Mouse (Mus musculus) embryonic stem cell, embryonic (primary cell): ENCODE results near the gene Becn1.

Source experiments
- CTCF ChIA-PET, 4 experiments: fragments of 300-600 bp in 2 of 4; fragments of 350-600 bp in 2 of 4; sonication (Branson Sonifier 250); formaldehyde crosslinking; loops; one replicate each; lab custom pipeline; 2022; ENCODE audit warnings: inconsistent platforms in 2 of 4; lab: Charles Lee
- POLR2A ChIA-PET, 4 experiments: fragments of 300-600 bp in 2 of 4; fragments of 350-600 bp in 2 of 4; sonication (Branson Sonifier 250); formaldehyde crosslinking; loops; one replicate each; lab custom pipeline; 2022; ENCODE audit warnings: antibody characterized with exemption in 4 of 4, inconsistent platforms in 1 of 4; lab: Charles Lee

Becn1 gene

DNA sequence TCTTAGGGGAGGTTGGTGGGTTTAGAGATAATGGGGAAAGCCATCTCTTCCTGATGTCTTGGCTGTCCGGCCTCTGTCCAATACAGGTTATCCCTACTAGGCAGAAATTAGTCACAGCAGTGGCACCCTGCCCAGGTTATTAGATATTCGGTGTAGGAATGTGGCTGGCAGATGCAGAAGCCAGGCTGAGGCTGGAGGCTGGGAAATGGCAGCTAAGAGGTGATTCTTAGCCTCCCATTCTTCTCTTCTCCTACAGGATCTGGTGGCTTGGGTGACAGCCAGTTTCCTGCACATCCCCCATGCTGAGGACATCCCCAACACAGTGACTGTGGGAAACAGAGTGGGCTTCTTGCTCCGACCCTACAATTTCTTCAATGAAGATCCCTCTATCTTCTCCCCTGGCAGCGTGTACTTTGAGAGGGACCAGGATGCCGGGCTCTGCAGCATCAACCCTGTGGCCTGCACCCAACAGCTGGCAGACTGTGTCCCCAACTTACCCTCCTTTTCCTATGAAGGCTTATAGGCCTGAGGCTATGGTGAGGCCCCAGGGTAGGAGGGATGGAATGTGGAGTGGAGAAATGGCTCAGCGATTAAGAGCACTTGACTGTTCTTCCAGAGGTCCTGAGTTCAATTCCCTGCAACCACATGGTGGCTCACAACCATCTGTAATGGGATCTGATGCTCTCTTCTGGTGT is 27.0 kb upstream of the Becn1 start:
- CTCF ChIA-PET: interaction anchor here in 2 of 4 experiments (1.1 to 9.7 kb wide), 2 partner anchors 66 to 67 kb away, joined by 3 to 105 read pairs; no protein-coding TSS in a partner anchor
- POLR2A ChIA-PET: interaction anchor here in 2 of 4 experiments (0.5 to 3.5 kb wide), 5 partner anchors 8 to 386 kb away, joined by 3 to 20 read pairs (median 3); partner anchors contain the start of genes Psme3 (in 1 of the 2) and Rpl27 (in 1 of the 2)

DNA sequence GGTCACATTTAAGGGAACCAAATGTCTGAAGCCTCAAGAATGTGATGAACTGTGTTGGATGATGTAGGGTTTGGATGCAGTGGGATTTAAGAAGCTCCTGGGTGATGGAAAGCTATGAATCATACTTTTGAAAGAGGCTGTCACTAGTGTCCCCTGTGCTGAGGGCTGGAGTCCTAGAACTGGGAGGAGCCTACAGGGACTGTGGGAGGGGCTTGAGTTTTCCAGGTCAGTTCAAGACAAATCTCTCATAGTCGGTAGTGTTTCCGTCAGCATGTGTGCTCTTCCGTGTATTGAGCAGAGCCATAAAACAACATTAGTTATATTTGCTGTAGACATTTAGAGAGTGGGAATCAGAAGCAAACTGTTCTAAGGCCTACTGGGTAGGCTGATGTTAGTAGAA is 25.2 kb upstream of the Becn1 start:
- ChIA-PET CTCF (interaction anchor here (0.5 to 9.7 kb wide), 13 partner anchors 8 to 793 kb away, joined by 3 to 105 read pairs (median 5); partner anchors contain the start of gene Becn1 (in 1 of the 4)), POLR2A (interaction anchor here (0.5 to 7.7 kb wide), 18 partner anchors 7 to 1073 kb away, joined by 3 to 61 read pairs (median 4); partner anchors contain the start of genes Psme3 (in 2 of the 4), Rpl27 (in 2 of the 4), Becn1 (in 1 of the 4) and Brca1 (in 1 of the 4))

- POLR2A ChIA-PET: interaction anchor here in 3 of 4 experiments (0.6 to 7.7 kb wide), 22 partner anchors 9 to 858 kb away, joined by 3 to 61 read pairs (median 5); partner anchors contain the start of genes Psme3 (in 3 of the 3), Rpl27 (in 3 of the 3), Ptges3l (in 2 of the 3) and Rundc1 (in 2 of the 3)
- CTCF ChIA-PET: interaction anchor here (0.6 to 9.7 kb wide), 16 partner anchors 10 to 303 kb away, joined by 3 to 105 read pairs (median 4); partner anchors contain the start of genes Becn1 (in 1 of the 4) and Rpl27 (in 1 of the 4)
Observed at GRCm38 (mm10) chr11:101326147-101326546, 24.1 kb upstream of the Becn1 start.

- ChIA-PET POLR2A (interaction anchor here (0.6 to 7.7 kb wide), 24 partner anchors 9 to 227 kb away, joined by 3 to 61 read pairs (median 4); partner anchors contain the start of genes Rpl27 (in 3 of the 4), Psme3 (in 2 of the 4), Becn1 (in 1 of the 4) and Brca1 (in 1 of the 4)), CTCF (interaction anchor here (0.6 to 9.7 kb wide), 12 partner anchors 9 to 237 kb away, joined by 3 to 105 read pairs (median 6); partner anchors contain the start of gene Becn1 (in 2 of the 4))
Observed at GRCm38 (mm10) chr11:101325201-101325600, 23.1 kb upstream of the Becn1 start.

DNA sequence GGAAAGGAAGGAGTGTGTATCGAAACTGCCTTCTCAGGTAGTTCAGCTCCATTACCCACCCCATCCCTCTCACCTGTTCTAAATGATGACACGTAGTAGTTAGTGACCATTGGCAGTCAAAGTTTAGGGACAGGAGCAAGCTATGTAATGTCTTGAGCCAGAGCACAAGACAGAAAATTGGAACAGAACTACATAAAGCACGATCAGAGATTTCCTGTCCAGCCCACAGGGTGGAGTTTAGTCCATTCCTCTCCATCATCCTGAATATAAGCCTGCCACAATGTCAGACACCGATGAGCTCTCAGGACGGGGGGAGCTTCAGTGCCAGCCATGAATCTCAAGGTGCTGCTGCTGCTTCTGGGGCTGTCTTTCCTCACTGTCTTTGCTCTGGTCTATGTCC is 22.7 kb upstream of the Becn1 start, which contains the start of gene Aoc2:
Gene Aoc2, plus strand, starts transcription at position 301 of the 400 bp plus-strand sequence.
- ChIA-PET POLR2A (interaction anchor here (0.6 to 7.7 kb wide), 27 partner anchors 8 to 153 kb away, joined by 3 to 61 read pairs (median 4); partner anchors contain the start of genes Rpl27 (in 3 of the 4), Psme3 (in 2 of the 4), Becn1 (in 1 of the 4) and Cntd1 (in 1 of the 4)), CTCF (interaction anchor here (0.6 to 9.7 kb wide), 15 partner anchors 10 to 148 kb away, joined by 3 to 105 read pairs (median 7); partner anchors contain the start of genes Becn1 (in 1 of the 4), Rnd2 (in 1 of the 4), Rpl27 (in 1 of the 4) and Vat1 (in 1 of the 4))

DNA sequence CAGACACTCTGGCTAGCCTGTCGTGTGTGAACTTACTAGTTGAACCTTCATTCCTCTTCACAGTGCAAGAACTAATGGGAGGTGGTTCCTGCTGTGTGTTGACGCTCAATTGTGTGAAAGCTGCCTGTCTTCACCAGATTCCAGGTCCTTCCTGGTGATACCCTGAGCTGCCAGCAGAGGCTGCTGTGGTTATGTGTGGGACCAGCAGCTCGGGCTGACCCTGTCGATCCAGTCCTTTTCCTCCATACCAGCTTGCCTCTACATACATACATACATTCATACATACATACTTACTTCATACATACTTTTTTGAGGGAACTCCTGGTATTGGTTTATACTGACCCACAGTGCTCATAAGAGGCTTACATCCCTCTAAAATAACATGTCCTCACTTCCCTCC is 21.5 kb upstream of the Becn1 start:
- POLR2A ChIA-PET: interaction anchor here (0.6 to 7.7 kb wide), 30 partner anchors 9 to 259 kb away, joined by 3 to 61 read pairs (median 4); partner anchors contain the start of genes Rpl27 (in 3 of the 4), Becn1 (in 2 of the 4), Aarsd1 (in 1 of the 4) and Tmem106a (in 1 of the 4)
- CTCF ChIA-PET: interaction anchor here (0.5 to 9.7 kb wide), 42 partner anchors 8 to 925 kb away, joined by 3 to 105 read pairs (median 4); partner anchors contain the start of genes Becn1 (in 3 of the 4), Rpl27 (in 3 of the 4), BC030867 (in 1 of the 4) and Cntd1 (in 1 of the 4)

DNA sequence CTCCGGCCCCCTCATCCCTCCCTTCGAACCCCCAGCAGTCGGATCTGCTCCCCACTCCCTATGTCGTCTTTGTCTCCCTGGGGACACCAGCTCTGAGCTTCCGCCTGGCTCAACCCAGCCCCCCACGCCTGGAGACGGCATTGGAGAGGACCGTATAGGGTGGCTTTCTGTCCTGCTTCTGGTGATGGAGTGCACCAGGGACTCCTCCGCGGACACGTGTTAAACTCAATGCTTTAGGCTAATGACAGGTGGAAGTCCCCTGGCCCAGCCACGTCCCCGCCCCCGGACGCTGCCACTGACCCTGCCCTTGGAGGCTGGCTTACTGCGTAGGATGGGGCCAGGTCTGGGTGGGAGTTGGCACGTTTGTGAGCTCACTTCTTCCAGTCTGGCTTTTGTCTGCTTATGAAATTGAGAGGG is 14.4 kb upstream of the Becn1 start:
- CTCF ChIA-PET: interaction anchor here in 1 of 4 experiments (0.6 kb wide), 2 partner anchors 126 to 234 kb away, joined by 3 to 4 read pairs; partner anchors contain the start of genes Coasy and Rpl27
- POLR2A ChIA-PET: interaction anchor here (0.5 to 4.3 kb wide), 39 partner anchors 8 to 660 kb away, joined by 3 to 25 read pairs (median 4); partner anchors contain the start of genes Becn1 (in 4 of the 4), Rpl27 (in 4 of the 4), Cntd1 (in 3 of the 4) and Coa3 (in 3 of the 4)

DNA sequence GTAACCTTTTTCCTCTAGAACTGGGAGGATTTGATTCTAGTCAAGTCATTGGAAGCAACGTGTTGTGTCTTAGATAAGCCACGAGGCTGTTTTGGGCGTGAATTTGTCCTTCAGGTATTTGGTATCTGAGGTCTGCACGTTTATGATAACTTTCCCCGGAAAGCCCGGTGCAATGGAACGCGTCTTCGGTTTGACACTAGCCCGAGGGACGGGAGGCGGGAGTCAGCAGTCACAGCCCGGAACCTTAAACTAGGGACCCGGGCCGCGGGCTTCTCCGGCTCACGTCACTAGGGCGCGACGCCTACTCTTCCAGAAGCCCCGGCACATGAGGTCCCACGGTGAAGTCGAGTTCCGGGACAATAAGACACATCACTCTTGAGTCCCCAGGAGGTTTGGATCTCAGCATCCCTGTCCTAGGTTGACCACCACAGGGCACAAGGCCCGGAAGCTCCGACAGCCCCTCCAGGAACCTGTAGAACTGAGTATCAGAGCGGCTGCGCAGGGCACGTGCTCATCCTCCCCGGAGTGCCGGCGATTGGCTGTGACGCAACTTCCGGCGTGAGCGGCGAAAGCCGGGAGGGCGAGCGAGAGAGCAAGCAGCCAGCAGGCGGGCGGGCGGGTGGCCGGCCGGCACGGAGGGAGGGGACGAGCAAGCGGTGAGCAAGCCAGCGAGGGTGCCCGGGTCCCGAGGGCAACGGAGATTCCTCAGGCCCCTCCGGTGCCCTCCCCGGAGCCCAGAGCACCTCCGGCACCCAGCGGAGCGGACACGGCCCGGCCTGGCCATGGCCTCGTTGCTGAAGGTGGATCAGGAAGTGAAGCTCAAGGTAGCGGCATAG is 13.8 kb upstream of the Becn1 start, which contains the start of gene Psme3:
Gene Psme3, plus strand, starts transcription at position 549 of the 836 bp plus-strand sequence.
- ChIA-PET CTCF (interaction anchor here in 2 of 4 experiments (0.6 to 1.3 kb wide), 3 partner anchors 70 to 233 kb away, joined by 3 to 4 read pairs (median 3); partner anchors contain the start of genes Coasy (in 1 of the 2), Ramp2 (in 1 of the 2) and Rpl27 (in 1 of the 2)), POLR2A (interaction anchor here (0.5 to 4.3 kb wide), 43 partner anchors 8 to 659 kb away, joined by 3 to 25 read pairs (median 4); partner anchors contain the start of genes Becn1 (in 4 of the 4), Rpl27 (in 4 of the 4), Cntd1 (in 3 of the 4) and Coa3 (in 3 of the 4))

- POLR2A ChIA-PET: interaction anchor here (0.6 to 4.3 kb wide), 29 partner anchors 8 to 1871 kb away, joined by 3 to 25 read pairs (median 4); partner anchors contain the start of genes Becn1 (in 4 of the 4), Rpl27 (in 2 of the 4), Aarsd1 (in 1 of the 4) and Rnd2 (in 1 of the 4)
- CTCF ChIA-PET: interaction anchor here (0.5 to 1.3 kb wide), 7 partner anchors 8 to 820 kb away, joined by 3 to 5 read pairs (median 3); partner anchors contain the start of genes Becn1 (in 2 of the 4) and Ramp2 (in 1 of the 4)
Observed at GRCm38 (mm10) chr11:101315082-101315650, 13.1 kb upstream of the Becn1 start.

DNA sequence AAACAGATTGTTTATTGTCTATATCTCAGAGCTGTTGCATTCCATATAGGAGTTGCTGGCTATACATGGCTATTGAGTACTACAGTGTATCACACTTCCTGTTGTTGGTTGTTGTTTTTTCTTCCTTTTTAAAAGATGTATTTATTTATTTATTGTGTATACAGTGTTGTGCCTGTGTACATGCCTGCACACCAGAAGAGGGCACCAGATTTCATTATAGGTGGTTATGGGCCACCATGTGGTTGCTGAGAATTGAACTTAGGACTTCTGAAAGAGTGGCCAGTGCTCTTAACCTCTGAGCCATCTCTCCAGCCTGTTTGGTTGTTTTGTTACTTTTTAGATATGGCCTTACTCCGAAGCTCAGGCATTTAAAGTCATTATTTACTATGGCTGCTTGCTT is 12.5 kb upstream of the Becn1 start:
- ChIA-PET POLR2A (interaction anchor here (0.7 to 4.3 kb wide), 24 partner anchors 9 to 1872 kb away, joined by 3 to 25 read pairs (median 4); partner anchors contain the start of genes Becn1 (in 3 of the 4), Rpl27 (in 2 of the 4), Rnd2 (in 1 of the 4) and Vps25 (in 1 of the 4)), CTCF (interaction anchor here (0.6 to 1.3 kb wide), 7 partner anchors 9 to 187 kb away, joined by 3 to 18 read pairs (median 3); partner anchors contain the start of genes Becn1 (in 2 of the 4), Ramp2 (in 1 of the 4) and Rpl27 (in 1 of the 4))

- ChIA-PET CTCF (interaction anchor here in 3 of 4 experiments (0.6 to 1.1 kb wide), 3 partner anchors 10 to 83 kb away, joined by 3 read pairs; partner anchors contain the start of genes Aoc2 (in 1 of the 3) and Becn1 (in 1 of the 3)), POLR2A (interaction anchor here in 2 of 4 experiments (0.7 to 1.4 kb wide), 3 partner anchors 10 to 122 kb away, joined by 3 to 4 read pairs (median 4); partner anchors contain the start of gene Becn1 (in 2 of the 2))
Observed at GRCm38 (mm10) chr11:101312150-101312549, 10.1 kb upstream of the Becn1 start.

DNA sequence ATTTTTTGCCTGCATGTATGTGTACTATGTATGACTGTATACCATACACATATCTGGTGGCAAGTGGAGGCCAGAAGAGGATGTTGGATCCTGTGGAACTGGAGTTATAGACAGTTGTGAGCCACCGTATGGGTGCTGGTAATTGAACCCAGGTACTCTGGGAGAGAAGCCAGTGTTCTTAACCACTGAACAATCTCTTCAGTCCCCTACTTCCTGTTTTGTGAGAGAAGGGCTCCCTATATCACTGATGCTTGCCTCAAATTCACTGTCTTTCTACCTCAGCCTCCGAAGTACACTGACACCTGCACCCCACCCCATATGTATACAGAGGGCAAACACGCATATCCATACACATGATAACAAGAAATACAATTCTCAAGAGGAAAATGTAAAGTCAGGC is 9.0 kb upstream of the Becn1 start:
- CTCF ChIA-PET: interaction anchor here in 1 of 4 experiments (0.6 kb wide), 1 partner anchor 87 kb away, joined by 3 read pairs; no protein-coding TSS in a partner anchor
- POLR2A ChIA-PET: interaction anchor here in 1 of 4 experiments (0.9 kb wide), 1 partner anchor 131 kb away, joined by 4 read pairs; the partner anchor contains the start of gene Rpl27

DNA sequence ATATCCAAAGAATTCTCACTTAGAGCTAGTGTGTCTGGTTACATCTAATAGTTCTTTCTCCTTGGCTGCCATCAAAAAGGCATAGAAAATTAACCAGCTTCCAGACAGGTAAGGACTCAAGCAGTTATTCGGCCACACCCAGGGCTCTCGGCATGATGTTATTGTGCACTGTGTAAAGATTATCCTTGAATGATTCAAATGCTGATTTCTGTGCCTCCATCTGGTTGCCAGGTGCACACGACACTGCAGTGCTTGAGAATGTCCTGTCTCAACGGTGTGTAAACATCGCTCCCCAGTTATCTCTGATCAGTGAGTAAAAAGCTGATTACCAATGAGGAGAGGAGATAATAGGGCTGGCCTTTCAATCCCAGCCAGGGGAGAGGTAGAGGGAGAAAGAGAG is 5.7 kb upstream of the Becn1 start:
- CTCF ChIA-PET: interaction anchor here in 3 of 4 experiments (0.5 to 1.2 kb wide), 6 partner anchors 16 to 233 kb away, joined by 3 to 4 read pairs (median 3); partner anchors contain the start of genes Cntd1 (in 1 of the 3), Coa3 (in 1 of the 3) and Rpl27 (in 1 of the 3)
- POLR2A ChIA-PET: interaction anchor here in 3 of 4 experiments (0.5 to 2.2 kb wide), 14 partner anchors 8 to 988 kb away, joined by 3 to 9 read pairs (median 4); partner anchors contain the start of genes Rpl27 (in 2 of the 3), Aoc2 (in 1 of the 3), Cntd1 (in 1 of the 3) and Coa3 (in 1 of the 3)

DNA sequence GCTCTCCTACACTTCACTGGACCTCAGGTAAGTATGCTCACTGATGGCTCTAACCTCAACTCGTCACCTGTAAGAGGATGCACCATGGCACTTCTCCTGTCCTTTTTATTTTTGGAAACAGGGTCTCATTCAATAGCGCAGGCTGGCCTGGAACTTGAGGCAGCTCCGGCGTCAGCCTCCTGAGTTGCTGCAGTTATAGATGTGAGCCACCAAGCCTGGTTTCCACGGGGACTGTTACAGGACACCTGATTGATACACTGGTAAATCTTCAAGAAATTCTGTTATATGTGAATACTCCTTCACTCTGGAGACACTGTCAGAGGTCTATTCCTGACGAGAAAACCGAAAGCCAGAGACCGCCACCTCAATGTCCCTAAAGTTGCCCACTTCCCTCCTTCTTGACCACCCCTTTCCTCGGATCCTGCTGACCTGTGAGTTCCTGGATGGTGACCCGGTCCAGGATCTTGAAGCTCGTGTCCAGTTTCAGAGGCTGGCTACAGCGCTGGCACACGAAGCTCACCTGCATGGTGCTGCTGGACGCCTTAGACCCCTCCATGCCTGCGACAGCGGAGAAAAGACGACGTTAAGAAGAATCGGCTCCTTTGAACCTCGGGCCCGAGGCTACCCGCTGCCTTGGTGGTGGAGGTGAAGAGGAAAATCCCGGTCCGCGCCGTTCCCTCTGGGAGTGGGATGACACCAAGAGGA is 635 bp downstream of the Becn1 start:
- CTCF ChIA-PET: interaction anchor here (0.5 to 2.4 kb wide), 81 partner anchors 8 to 946 kb away, joined by 3 to 26 read pairs (median 4); partner anchors contain the start of genes Cntd1 (in 4 of the 4), Coa3 (in 4 of the 4), Vps25 (in 2 of the 4) and Wnk4 (in 2 of the 4)
- POLR2A ChIA-PET: interaction anchor here (0.6 to 2.8 kb wide), 69 partner anchors 9 to 981 kb away, joined by 3 to 29 read pairs (median 4); partner anchors contain the start of genes Psme3 (in 4 of the 4), Rpl27 (in 3 of the 4), Cntd1 (in 2 of the 4) and Coa3 (in 2 of the 4)
